Mouse (Mus musculus): ENCODE measurements at regions not wholly inside any gene's neighbourhood (a gene's known extent, or its start where the extent isn't known, plus 50 kb on each side); places are given as distances from the start of the nearest gene placed in this dataset.

GRCm38 (mm10) chr4:98223429-98223828, 159.7 kb downstream of the Tm2d1 start:
- no peak overlapping the region for H3K4me3 ChIP-seq (ENCODE audit: insufficient read depth, low read depth, low read length)
- H3K27ac ChIP-seq (ENCODE audit: insufficient read depth, low read depth, low read length) = no peak overlapping the region
- 69% methylated on average over 8 of the region's 8 CpGs for WGBS
- no peaks in the 10 kb centered on the region for H3K4me1 ChIP-seq (ENCODE audit: control insufficient read depth, insufficient read depth, low read length)
- DNase-seq = no peak
- TF ChIP-seq CTCF (conservative IDR thresholded peaks at IDR 0.05; ENCODE audit: insufficient read depth, insufficient read length, low read depth, low read length) (no peak), POLR2A (IDR thresholded peaks at IDR 0.05; ENCODE audit: low read depth, low read length) (no peak)
- H3K27me3 ChIP-seq (replicated peaks; ENCODE audit: control insufficient read depth, insufficient read depth, low read length) = no peaks in the 10 kb centered on the region
- H3K36me3 ChIP-seq (ENCODE audit: control insufficient read depth, insufficient read depth, low read length) = no peaks in the 10 kb centered on the region

- Histone ChIP-seq H3K36me3 (ENCODE audit: control insufficient read depth, insufficient read depth, low read length) (no peaks in the 10 kb centered on the region), H3K4me3 (ENCODE audit: insufficient read depth, low read depth, low read length) (no peak overlapping the region), H3K27ac (ENCODE audit: insufficient read depth, low read depth, low read length) (no peak overlapping the region), H3K4me1 (ENCODE audit: control insufficient read depth, insufficient read depth, low read length) (no peaks in the 10 kb centered on the region), H3K27me3 (replicated peaks; ENCODE audit: control insufficient read depth, insufficient read depth, low read length) (no peaks in the 10 kb centered on the region)
- DNase-seq = peak; percentile 37
- TF ChIP-seq CTCF (conservative IDR thresholded peaks at IDR 0.05; ENCODE audit: insufficient read depth, insufficient read length, low read depth, low read length) (no peak), POLR2A (IDR thresholded peaks at IDR 0.05; ENCODE audit: low read depth, low read length) (no peak)
- WGBS = 64% methylated on average over 4 of the region's 4 CpGs
These were observed 161.5 kb downstream of the Tm2d1 start for GRCm38 (mm10) chr4:98221566-98221965.

- H3K27ac ChIP-seq (ENCODE audit: insufficient read depth, low read depth, low read length) = no peak overlapping the region
- no peaks in the 10 kb centered on the region for H3K36me3 ChIP-seq (ENCODE audit: control insufficient read depth, insufficient read depth, low read length)
- H3K4me1 ChIP-seq (ENCODE audit: control insufficient read depth, insufficient read depth, low read length) = no peaks in the 10 kb centered on the region
- H3K27me3 ChIP-seq (replicated peaks; ENCODE audit: control insufficient read depth, insufficient read depth, low read length) = no peaks in the 10 kb centered on the region
- no peak overlapping the region for H3K4me3 ChIP-seq (ENCODE audit: insufficient read depth, low read depth, low read length)
- 86% methylated on average over 5 of the region's 5 CpGs for WGBS
- TF ChIP-seq POLR2A (IDR thresholded peaks at IDR 0.05; ENCODE audit: low read depth, low read length) = no peak
- TF ChIP-seq CTCF (conservative IDR thresholded peaks at IDR 0.05; ENCODE audit: insufficient read depth, insufficient read length, low read depth, low read length) = no peak
- DNase-seq = no peak
These were observed 167.9 kb downstream of the Tm2d1 start for GRCm38 (mm10) chr4:98215218-98215617.

GRCm38 (mm10) chr4:98207446-98207845, 175.7 kb downstream of the Tm2d1 start:
- no peak for DNase-seq
- no peak for TF ChIP-seq CTCF (conservative IDR thresholded peaks at IDR 0.05; ENCODE audit: insufficient read depth, insufficient read length, low read depth, low read length)
- no peak for TF ChIP-seq POLR2A (IDR thresholded peaks at IDR 0.05; ENCODE audit: low read depth, low read length)
- 91% methylated on average over 8 of the region's 8 CpGs for WGBS
- H3K4me3 ChIP-seq (ENCODE audit: insufficient read depth, low read depth, low read length) = no peak overlapping the region
- H3K36me3 ChIP-seq (ENCODE audit: control insufficient read depth, insufficient read depth, low read length) = no peaks in the 10 kb centered on the region
- H3K4me1 ChIP-seq (ENCODE audit: control insufficient read depth, insufficient read depth, low read length) = no peaks in the 10 kb centered on the region
- no peak overlapping the region for H3K27ac ChIP-seq (ENCODE audit: insufficient read depth, low read depth, low read length)
- H3K27me3 ChIP-seq (replicated peaks; ENCODE audit: control insufficient read depth, insufficient read depth, low read length) = no peaks in the 10 kb centered on the region

GRCm38 (mm10) chr4:98206245-98206970, 176.7 kb downstream of the Tm2d1 start:
- WGBS = 48% methylated on average over 6 of the region's 6 CpGs
- TF ChIP-seq CTCF (conservative IDR thresholded peaks at IDR 0.05; ENCODE audit: insufficient read depth, insufficient read length, low read depth, low read length) = no peak
- no peak for TF ChIP-seq POLR2A (IDR thresholded peaks at IDR 0.05; ENCODE audit: low read depth, low read length)
- H3K27ac ChIP-seq (ENCODE audit: insufficient read depth, low read depth, low read length) = no peak overlapping the region

GRCm38 (mm10) chr4:98203129-98203528, 180.0 kb downstream of the Tm2d1 start:
- no peaks in the 10 kb centered on the region for H3K27me3 ChIP-seq (replicated peaks; ENCODE audit: control insufficient read depth, insufficient read depth, low read length)
- no peak overlapping the region for H3K27ac ChIP-seq (ENCODE audit: insufficient read depth, low read depth, low read length)
- WGBS = 74% methylated on average over 3 of the region's 3 CpGs
- TF ChIP-seq CTCF (conservative IDR thresholded peaks at IDR 0.05; ENCODE audit: insufficient read depth, insufficient read length, low read depth, low read length) = no peak
- TF ChIP-seq POLR2A (IDR thresholded peaks at IDR 0.05; ENCODE audit: low read depth, low read length) = no peak
- H3K4me1 ChIP-seq (ENCODE audit: control insufficient read depth, insufficient read depth, low read length) = no peaks in the 10 kb centered on the region
- DNase-seq = no peak
- H3K4me3 ChIP-seq (ENCODE audit: insufficient read depth, low read depth, low read length) = no peak overlapping the region
- no peaks in the 10 kb centered on the region for H3K36me3 ChIP-seq (ENCODE audit: control insufficient read depth, insufficient read depth, low read length)

More at GRCm38 (mm10) chr4:98206245-98206970, 176.7 kb downstream of the Tm2d1 start:
- Histone ChIP-seq H3K27me3 (replicated peaks; ENCODE audit: control insufficient read depth, insufficient read depth, low read length) (no peaks in the 10 kb centered on the region), H3K4me3 (ENCODE audit: insufficient read depth, low read depth, low read length) (no peak overlapping the region), H3K36me3 (ENCODE audit: control insufficient read depth, insufficient read depth, low read length) (no peaks in the 10 kb centered on the region), H3K4me1 (ENCODE audit: control insufficient read depth, insufficient read depth, low read length) (no peaks in the 10 kb centered on the region)
- DNase-seq = no peak

GRCm38 (mm10) chr4:98202232-98202631, 180.9 kb downstream of the Tm2d1 start:
- no peak for TF ChIP-seq POLR2A (IDR thresholded peaks at IDR 0.05; ENCODE audit: low read depth, low read length)
- TF ChIP-seq CTCF (conservative IDR thresholded peaks at IDR 0.05; ENCODE audit: insufficient read depth, insufficient read length, low read depth, low read length) = no peak
- 71% methylated on average over 2 of the region's 2 CpGs for WGBS

More at GRCm38 (mm10) chr4:98202232-98202631, 180.9 kb downstream of the Tm2d1 start:
- Histone ChIP-seq H3K27me3 (replicated peaks; ENCODE audit: control insufficient read depth, insufficient read depth, low read length) (no peaks in the 10 kb centered on the region), H3K27ac (ENCODE audit: insufficient read depth, low read depth, low read length) (no peak overlapping the region), H3K4me3 (ENCODE audit: insufficient read depth, low read depth, low read length) (no peak overlapping the region), H3K36me3 (ENCODE audit: control insufficient read depth, insufficient read depth, low read length) (no peaks in the 10 kb centered on the region), H3K4me1 (ENCODE audit: control insufficient read depth, insufficient read depth, low read length) (no peaks in the 10 kb centered on the region)
- no peak for DNase-seq

Data from kidney, adult 2 months (tissue).